Mouse (Mus musculus) myocyte (in vitro differentiated cells): Measurements from ENCODE around the gene Hist1h2bl. TPM values are rescaled to one million over a fixed set of nuclear protein-coding genes. Genes with fewer than 3 reads are reported as not detected.
"Not testable (repeated sequence)": the region's sequence is repeated elsewhere in the genome, so short reads cannot be mapped to it uniquely, and the experiment has no call there.

ENCODE experiments used
- H3K27me3 ChIP-seq: one replicate; pipeline ENCODE4 v1.6.1; 2011; ENCODE audit not compliant: control insufficient read depth, insufficient read depth, insufficient read length
- H3K36me3 ChIP-seq: one replicate; pipeline ENCODE4 v1.6.1; 2011; ENCODE audit not compliant: control insufficient read depth, insufficient read depth
- H3K4me2 ChIP-seq: one replicate; pipeline ENCODE4 v1.6.1; 2011; ENCODE audit warnings: low read depth, control low read depth
- H3K4me3 ChIP-seq: one replicate; pipeline ENCODE4 v1.5.1; 2011; ENCODE audit warnings: mild to moderate bottlenecking, control low read depth, moderate library complexity
- H3K79me2 ChIP-seq: one replicate; pipeline ENCODE4 v1.6.1; 2011; ENCODE audit not compliant: control insufficient read depth, insufficient read depth
- H3ac ChIP-seq: one replicate; pipeline ENCODE4 v1.6.1; 2011; ENCODE audit not compliant: control insufficient read depth, insufficient read length
- CEBPB ChIP-seq: IDR thresholded peaks from 2 replicates; pipeline ENCODE4 v1.6.1; 2011; ENCODE audit warnings: mild to moderate bottlenecking, moderate library complexity; ENCODE audit not compliant: poor library complexity, insufficient read depth, severe bottlenecking
- E2F4 ChIP-seq: IDR thresholded peaks from one replicate; pipeline ENCODE4 v1.6.1; 2011; ENCODE audit warnings: mild to moderate bottlenecking, control low read depth, moderate library complexity; ENCODE audit not compliant: insufficient read depth
- MAX ChIP-seq: IDR thresholded peaks from one replicate; pipeline ENCODE4 v1.6.1; 2011; ENCODE audit warnings: low read depth, mild to moderate bottlenecking, control low read depth
- MYOD1 ChIP-seq, 3 experiments: IDR thresholded peaks; one replicate each; pipeline ENCODE4 v1.6.1; 2011; ENCODE audit warnings: control low read depth in 2 of 3, low read depth in 2 of 3, mild to moderate bottlenecking in 2 of 3, moderate library complexity in 1 of 3; ENCODE audit not compliant: insufficient read length in 2 of 3, control insufficient read depth in 1 of 3
- MYOG ChIP-seq, 3 experiments: IDR thresholded peaks; one replicate each; pipeline ENCODE4 v1.6.1; 2011; ENCODE audit warnings: control low read depth in 2 of 3, low read depth in 2 of 3, mild to moderate bottlenecking in 2 of 3; ENCODE audit not compliant: insufficient read length in 2 of 3, control insufficient read depth in 1 of 3, insufficient read depth in 1 of 3
- POLR2A ChIP-seq: IDR thresholded peaks from one replicate; pipeline ENCODE4 v1.6.1; 2011; ENCODE audit warnings: low read depth, mild to moderate bottlenecking, control low read depth, moderate library complexity; ENCODE audit not compliant: insufficient read length
- POLR2AphosphoS2 ChIP-seq: IDR thresholded peaks from one replicate; pipeline ENCODE4 v1.6.1; 2011; ENCODE audit warnings: low read depth, control low read depth; ENCODE audit not compliant: insufficient read length
- REST ChIP-seq: IDR thresholded peaks from one replicate; pipeline ENCODE4 v1.6.1; 2011; ENCODE audit warnings: mild to moderate bottlenecking, control low read depth, moderate library complexity; ENCODE audit not compliant: insufficient read depth, insufficient read length
- SRF ChIP-seq: IDR thresholded peaks from one replicate; pipeline ENCODE4 v1.6.1; 2011; ENCODE audit warnings: low read depth; ENCODE audit not compliant: control insufficient read depth, insufficient read length
- TCF12 ChIP-seq: IDR thresholded peaks from one replicate; pipeline ENCODE4 v1.6.1; 2011; ENCODE audit warnings: mild to moderate bottlenecking, control low read depth; ENCODE audit not compliant: poor library complexity, insufficient read depth, severe bottlenecking
- TCF3 ChIP-seq: IDR thresholded peaks from one replicate; pipeline ENCODE4 v1.6.1; 2011; ENCODE audit warnings: low read depth, control low read depth; ENCODE audit not compliant: insufficient read length
- USF1 ChIP-seq: IDR thresholded peaks from one replicate; pipeline ENCODE4 v1.6.1; 2011; ENCODE audit warnings: low read depth, mild to moderate bottlenecking, control low read depth, moderate library complexity
- polyA plus RNA-seq: library from polyadenylated mRNA; unstranded; fragments of >200 nt; fragmentation: generic; extraction: Trizol; gene quantifications from one replicate; pipeline ENCODE4 v1.2.1, GENCODE M21; 2012; ENCODE audit warnings: missing spikeins

The Hist1h2bl gene
- polyA plus RNA-seq = 2.7 TPM

- Histone ChIP-seq H3K4me3 (peak within 1 kb of the TSS; percentile 30), H3K4me2 (peak within 1 kb of the TSS; percentile 97)
- H3ac ChIP-seq, H3K27me3 ChIP-seq, H3K36me3 ChIP-seq, H3K79me2 ChIP-seq: not testable (repeated sequence)
- TF ChIP-seq POLR2AphosphoS2 = peak; percentile 81
- peak; percentile 61 for TF ChIP-seq POLR2A
These were observed at the start of gene Hist1h2bl, which contains the start of gene Hist1h2ai for GRCm38 (mm10) chr13:21715864-21716539. Gene Hist1h2bl (minus strand): TSS chr13:21716143. Gene Hist1h2ai (plus strand): TSS chr13:21716422.

GRCm38 (mm10) chr13:21755707-21756106 is 39.8 kb upstream of the Hist1h2bl start:
- H3K79me2 ChIP-seq = no peaks in the 10 kb centered on the region
- TF ChIP-seq USF1 (no peak), E2F4 (no peak), MYOD1 (IDR thresholded peaks at IDR 0.05; ENCODE audit: control insufficient read depth in 1 of 3, insufficient read length in 2 of 3, low read depth in 2 of 3) (no peak), REST (no peak), MAX (no peak), SRF (no peak), MYOG (IDR thresholded peaks at IDR 0.05; ENCODE audit: control insufficient read depth in 1 of 3, insufficient read depth in 1 of 3, insufficient read length in 2 of 3, low read depth in 2 of 3) (no peak), CEBPB (no peak), POLR2AphosphoS2 (no peak), TCF12 (no peak), POLR2A (no peak), TCF3 (no peak)
- no peak overlapping the region for H3ac ChIP-seq
- peak overlapping the region; percentile 71 for H3K4me2 ChIP-seq
- no peaks in the 10 kb centered on the region for H3K36me3 ChIP-seq
- no peaks in the 10 kb centered on the region for H3K27me3 ChIP-seq
- H3K4me3 ChIP-seq = peak overlapping the region; percentile 24

- not testable (repeated sequence) for H3K36me3 ChIP-seq, H3K79me2 ChIP-seq, H3K27me3 ChIP-seq, H3ac ChIP-seq
- TF ChIP-seq E2F4 = peak; percentile 93
- peak; percentile 67 for TF ChIP-seq POLR2AphosphoS2
- Histone ChIP-seq H3K4me2 (peak overlapping the region; percentile 71), H3K4me3 (peak overlapping the region; percentile 24)
These were observed 38.5 kb upstream of the Hist1h2bl start for GRCm38 (mm10) chr13:21754294-21755001.

GRCm38 (mm10) chr13:21753524-21754285 is 37.8 kb upstream of the Hist1h2bl start, which contains the start of the genes Hist1h2ak and Hist1h2bn:
Gene Hist1h2ak (minus strand): TSS chr13:21753827.
Gene Hist1h2bn (plus strand): TSS chr13:21754123.
- Histone ChIP-seq H3K4me2 (peak within 1 kb of the TSS; percentile 74), H3K4me3 (peak within 1 kb of the TSS; percentile 24), H3K79me2 (peaks cover 10% of the 10 kb centered on the region)
- not testable (repeated sequence) for H3K36me3 ChIP-seq, H3K27me3 ChIP-seq, H3ac ChIP-seq
- TF ChIP-seq POLR2AphosphoS2 = peak; percentile 96
- peak; percentile 91 for TF ChIP-seq POLR2A

GRCm38 (mm10) chr13:21753051-21753523 is 37.1 kb upstream of the Hist1h2bl start:
- H3K36me3 ChIP-seq = no peaks in the 10 kb centered on the region
- H3K79me2 ChIP-seq = peaks cover 16% of the 10 kb centered on the region
- H3K4me3 ChIP-seq = peak overlapping the region; percentile 24
- no peak for TF ChIP-seq REST
- no peak for TF ChIP-seq CEBPB
- TF ChIP-seq E2F4 = no peak
- no peak for TF ChIP-seq SRF
- TF ChIP-seq TCF3 = no peak
- TF ChIP-seq MYOD1 (IDR thresholded peaks at IDR 0.05; ENCODE audit: control insufficient read depth in 1 of 3, insufficient read length in 2 of 3, low read depth in 2 of 3) = no peak
- no peak for TF ChIP-seq MAX
- no peak for TF ChIP-seq MYOG (IDR thresholded peaks at IDR 0.05; ENCODE audit: control insufficient read depth in 1 of 3, insufficient read depth in 1 of 3, insufficient read length in 2 of 3, low read depth in 2 of 3)
- no peak for TF ChIP-seq USF1
- TF ChIP-seq POLR2AphosphoS2 = no peak
- TF ChIP-seq POLR2A = no peak
- no peak for TF ChIP-seq TCF12
- H3K27me3 ChIP-seq = no peaks in the 10 kb centered on the region
- no peak overlapping the region for H3ac ChIP-seq
- H3K4me2 ChIP-seq = peak overlapping the region; percentile 74
